Mouse (Mus musculus) ES-Bruce4 (cell line): ENCODE measurements around the gene Fosb. TPM values are rescaled to one million over a fixed set of nuclear protein-coding genes. Genes with fewer than 3 reads are reported as not detected.
A peak's percentile ranks its signal among the peaks of the same experiment; 100 is the strongest.

ENCODE experiments used
- H3K27ac ChIP-seq: 2 replicates; pipeline ENCODE4 v1.5.1; 2012; ENCODE audit warnings: low read length, inconsistent platforms; ENCODE audit not compliant: insufficient read depth
- H3K27me3 ChIP-seq: 2 replicates; pipeline ENCODE4 v1.6.1; 2012; ENCODE audit warnings: mild to moderate bottlenecking, low read length, inconsistent platforms; ENCODE audit not compliant: control insufficient read depth, poor library complexity, insufficient read depth, severe bottlenecking
- H3K36me3 ChIP-seq: 2 replicates; pipeline ENCODE4 v1.6.1; 2012; ENCODE audit warnings: inconsistent platforms, mild to moderate bottlenecking, low read length, moderate library complexity; ENCODE audit not compliant: control insufficient read depth, poor library complexity, insufficient read depth, severe bottlenecking
- H3K4me1 ChIP-seq: one replicate; pipeline ENCODE4 v1.8.1; 2011; ENCODE audit warnings: low read length; ENCODE audit not compliant: control insufficient read depth, insufficient read depth
- H3K4me3 ChIP-seq: 2 replicates; pipeline ENCODE4 v1.5.1; 2011; ENCODE audit warnings: low read depth, mild to moderate bottlenecking, low read length
- H3K9ac ChIP-seq: 2 replicates; pipeline ENCODE4 v1.6.1; 2012; ENCODE audit warnings: low read depth, mild to moderate bottlenecking, inconsistent platforms; ENCODE audit not compliant: poor library complexity, severe bottlenecking
- H3K9me3 ChIP-seq: replicated peaks from 2 replicates; pipeline ENCODE4 v1.6.1; 2012; ENCODE audit warnings: mild to moderate bottlenecking, low read length, inconsistent platforms; ENCODE audit not compliant: control insufficient read depth, poor library complexity, insufficient read depth, severe bottlenecking
- CTCF ChIP-seq: IDR thresholded peaks from one replicate; pipeline ENCODE4 v1.8.1; 2011; ENCODE audit warnings: low read depth, low read length
- EP300 ChIP-seq: IDR thresholded peaks from 2 replicates; pipeline ENCODE4 v1.6.1; 2011; ENCODE audit warnings: low read depth, low read length; ENCODE audit not compliant: insufficient read depth
- POLR2A ChIP-seq: IDR thresholded peaks from one replicate; pipeline ENCODE4 v1.8.1; 2011; ENCODE audit warnings: low read length; ENCODE audit not compliant: insufficient read depth
- polyA plus RNA-seq: library from polyadenylated mRNA; stranded (reverse); fragments of >200 nt; gene quantifications from 2 replicates; pipeline ENCODE4 v1.2.4, GENCODE M21; 2011; ENCODE audit warnings: low read depth; ENCODE audit not compliant: missing spikeins, insufficient read depth, insufficient read length

Gene Fosb
- polyA plus RNA-seq, 1 experiment = 1.1 TPM

DNA sequence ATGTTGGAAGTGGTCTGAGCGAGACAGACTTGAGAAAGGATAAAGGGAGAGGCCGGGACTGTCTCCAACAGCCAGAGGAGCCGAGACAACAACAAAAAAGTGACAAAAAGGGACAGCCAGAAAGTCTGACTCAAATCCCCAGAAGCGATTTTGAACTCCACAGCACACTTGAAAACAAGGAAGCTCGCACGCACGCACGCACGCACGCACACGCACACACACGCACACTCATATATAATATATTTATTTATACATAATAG is 6.9 kb downstream of the Fosb start:
- Histone ChIP-seq H3K4me3 (no peak overlapping the region), H3K27ac (no peak overlapping the region), H3K36me3 (no peaks in the 10 kb centered on the region), H3K9me3 (no peaks in the 10 kb centered on the region), H3K9ac (peak overlapping the region; percentile 66; the same call in 1 of the 2 replicates), H3K4me1 (peaks cover 1% of the 10 kb centered on the region), H3K27me3 (no peaks in the 10 kb centered on the region)
- TF ChIP-seq POLR2A (no peak), CTCF (no peak), EP300 (no peak)

- no peaks in the 10 kb centered on the region for H3K27me3 ChIP-seq
- no peak overlapping the region for H3K27ac ChIP-seq
- no peaks in the 10 kb centered on the region for H3K9me3 ChIP-seq
- H3K9ac ChIP-seq = no peak overlapping the region
- H3K4me3 ChIP-seq = no peak overlapping the region
- H3K4me1 ChIP-seq = peaks cover 1% of the 10 kb centered on the region
- no peaks in the 10 kb centered on the region for H3K36me3 ChIP-seq
- TF ChIP-seq CTCF (no peak), POLR2A (no peak), EP300 (no peak)
Observed at GRCm38 (mm10) chr7:19302264-19303045, 7.4 kb downstream of the Fosb start.

- Histone ChIP-seq H3K27me3 (no peaks in the 10 kb centered on the region), H3K4me3 (peak overlapping the region; percentile 33), H3K9me3 (no peaks in the 10 kb centered on the region), H3K27ac (no peak overlapping the region), H3K36me3 (no peaks in the 10 kb centered on the region), H3K9ac (peak overlapping the region; percentile 21; the same call in 1 of the 2 replicates), H3K4me1 (peaks cover 1% of the 10 kb centered on the region)
- no peak for TF ChIP-seq POLR2A
- no peak for TF ChIP-seq CTCF
- no peak for TF ChIP-seq EP300
Observed at GRCm38 (mm10) chr7:19301461-19302263, 8.2 kb downstream of the Fosb start.

- Histone ChIP-seq H3K9me3 (no peaks in the 10 kb centered on the region), H3K27ac (no peak overlapping the region), H3K4me3 (peak overlapping the region; percentile 51), H3K27me3 (no peaks in the 10 kb centered on the region), H3K4me1 (peaks cover 1% of the 10 kb centered on the region), H3K9ac (peak overlapping the region; percentile 21; the same call in 1 of the 2 replicates), H3K36me3 (no peaks in the 10 kb centered on the region)
- TF ChIP-seq CTCF (peak; percentile 94), POLR2A (no peak), EP300 (0 out of 2 replicates have a peak, but pooled peaks have one; percentile 13)
Observed at GRCm38 (mm10) chr7:19300501-19301421, 9.1 kb downstream of the Fosb start.

DNA sequence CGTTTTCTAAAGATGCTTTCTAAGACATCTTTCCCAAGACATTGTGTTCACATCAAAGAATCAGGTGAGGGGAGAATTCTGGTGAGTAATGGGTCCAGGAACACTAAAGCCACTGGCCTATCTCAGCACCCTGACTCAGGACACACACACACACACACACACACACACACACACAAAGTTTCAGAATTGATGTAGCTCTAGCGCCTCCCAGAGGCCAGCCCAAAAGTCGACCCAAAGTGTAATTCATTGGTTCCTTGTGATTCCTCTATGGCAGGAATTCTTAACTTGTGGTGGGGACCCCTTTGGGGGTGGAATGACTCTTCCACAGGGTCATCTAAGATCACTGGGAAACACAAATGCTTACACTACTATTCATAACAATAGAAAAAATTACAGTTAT is 10.7 kb downstream of the Fosb start:
- no peak for TF ChIP-seq EP300
- TF ChIP-seq POLR2A = no peak
- TF ChIP-seq CTCF = peak; percentile 64
- Histone ChIP-seq H3K27me3 (no peaks in the 10 kb centered on the region), H3K9ac (no peak overlapping the region), H3K4me1 (no peaks in the 10 kb centered on the region), H3K36me3 (no peaks in the 10 kb centered on the region), H3K27ac (no peak overlapping the region), H3K4me3 (no peak overlapping the region), H3K9me3 (no peaks in the 10 kb centered on the region)

GRCm38 (mm10) chr7:19297794-19298193 is 12.1 kb downstream of the Fosb start:
- H3K9me3 ChIP-seq = no peaks in the 10 kb centered on the region
- peaks cover 3% of the 10 kb centered on the region for H3K4me1 ChIP-seq
- no peak overlapping the region for H3K27ac ChIP-seq
- no peaks in the 10 kb centered on the region for H3K36me3 ChIP-seq
- no peaks in the 10 kb centered on the region for H3K27me3 ChIP-seq
- TF ChIP-seq CTCF (no peak), EP300 (no peak), POLR2A (no peak)
- no peak overlapping the region for H3K4me3 ChIP-seq
- H3K9ac ChIP-seq = no peak overlapping the region
